Mouse (Mus musculus) ES-CJ7 (cell line): ENCODE measurements around the gene Hhatl.

ENCODE experiments used
- DNase-seq: peaks from one replicate; pipeline ENCODE4 v3.0.0; 2011; ENCODE audit warnings: low read depth, low spot score

The Hhatl gene

DNA sequence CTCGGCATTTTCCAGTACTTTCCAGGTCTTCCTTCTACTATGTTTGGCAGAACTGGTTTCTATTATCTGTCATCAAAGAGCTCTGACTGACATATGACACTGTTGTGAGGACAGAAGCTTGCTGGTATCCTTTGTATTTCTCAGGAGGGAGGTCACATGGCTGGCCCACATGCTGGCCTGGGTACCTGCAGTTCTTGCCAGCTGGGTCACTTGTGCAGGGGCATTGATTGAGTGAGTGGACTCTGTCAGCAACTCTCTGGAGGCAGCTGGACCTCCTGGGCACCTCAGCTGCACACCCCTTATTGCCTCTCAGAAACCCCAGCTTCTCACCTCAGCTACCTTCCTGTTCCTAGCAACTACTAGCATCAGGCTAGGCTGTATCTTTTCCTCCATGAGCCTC is 15.2 kb upstream of the Hhatl start:
- DNase-seq, result no peak

- no peak for DNase-seq
These were observed 10.4 kb upstream of the Hhatl start for GRCm38 (mm10) chr9:121802747-121803146.

- no peak for DNase-seq
These were observed 6.7 kb upstream of the Hhatl start for GRCm38 (mm10) chr9:121798887-121799520.

DNA sequence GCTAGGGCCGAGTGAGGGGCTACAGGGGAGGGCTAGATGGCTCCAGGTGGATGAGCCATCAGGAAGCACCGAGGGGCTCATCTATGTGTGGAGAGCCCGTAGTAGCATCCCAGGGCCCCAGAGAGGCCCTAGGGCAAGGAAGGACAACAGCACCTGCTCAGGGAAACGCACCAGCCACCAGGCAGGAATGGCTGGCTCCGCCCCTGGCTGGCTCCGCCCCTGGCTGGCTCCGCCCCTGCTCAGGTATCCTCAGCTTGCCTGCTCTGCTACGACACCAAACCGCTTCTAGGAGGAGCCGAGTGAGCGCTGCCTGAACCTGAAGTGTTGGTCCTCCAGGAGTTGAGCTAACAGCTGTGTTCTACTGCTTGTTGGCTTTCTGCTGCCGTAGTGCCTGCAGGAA is 5.4 kb upstream of the Hhatl start:
- peak; percentile 36 for DNase-seq

DNA sequence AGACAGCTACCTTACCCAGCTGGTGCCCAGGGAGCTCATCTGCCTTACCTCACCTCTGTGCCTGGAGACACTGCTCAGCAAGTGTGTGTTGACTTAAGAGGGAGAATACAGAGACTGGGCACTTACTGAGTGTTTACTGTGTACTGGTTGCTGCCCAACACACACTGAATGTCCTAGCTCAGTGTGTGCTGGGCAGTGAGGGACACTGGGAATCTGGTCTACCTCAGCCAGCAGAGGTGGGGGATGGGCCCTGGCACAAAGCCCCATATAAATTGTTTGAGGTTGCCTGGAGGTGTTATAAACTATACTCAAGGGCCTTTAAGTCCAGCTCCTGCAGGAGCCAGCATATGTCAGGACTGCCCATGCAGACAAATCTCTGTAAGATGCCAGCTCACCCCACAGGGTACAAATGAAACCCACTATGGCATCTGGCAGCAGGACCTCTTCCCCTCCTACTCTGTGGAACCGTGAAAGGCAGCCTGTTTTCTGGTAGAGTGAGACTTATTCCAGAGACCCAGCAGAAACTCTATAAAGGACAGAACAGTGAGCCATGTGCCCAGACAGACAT is 2.7 kb upstream of the Hhatl start:
- DNase-seq, result no peak

DNA sequence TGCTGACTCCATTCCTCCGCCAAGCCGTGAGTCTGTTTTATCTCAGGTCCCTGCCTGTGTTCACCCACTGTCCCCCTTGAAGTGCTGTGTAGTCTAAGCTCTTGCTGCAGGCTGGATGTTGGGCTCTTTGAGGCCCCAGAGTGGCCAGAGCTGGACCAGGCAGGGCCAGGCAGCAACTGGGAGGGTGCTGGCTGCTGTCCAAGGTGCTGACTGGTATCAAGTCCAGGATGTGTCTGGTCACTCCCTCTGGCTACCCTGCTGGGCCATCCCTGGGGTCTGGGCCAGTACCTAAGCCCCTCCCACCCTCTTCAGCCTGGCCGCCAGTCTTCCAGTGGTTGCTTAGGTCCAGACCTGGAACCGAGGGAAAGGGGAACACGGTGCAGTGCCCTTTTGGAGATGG is 1.1 kb downstream of the Hhatl start:
- DNase-seq, result no peak

DNA sequence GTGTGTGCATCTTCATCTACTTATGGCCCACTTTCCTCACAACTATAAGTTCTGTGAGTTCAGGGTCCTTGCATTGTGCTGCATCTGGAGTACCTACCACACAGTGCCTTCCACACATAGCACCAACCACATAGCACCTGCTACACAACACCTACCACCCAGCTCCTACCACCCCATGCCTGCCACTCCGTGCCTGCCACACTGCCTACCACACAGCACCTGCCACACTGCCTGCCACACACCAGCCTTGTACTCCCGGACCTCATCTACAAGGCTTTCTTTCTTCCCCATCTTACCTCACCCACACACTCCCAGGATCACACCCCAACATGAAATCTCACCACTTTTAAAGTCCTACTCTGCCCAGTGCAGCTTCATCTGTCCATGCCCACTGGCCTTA is 5.9 kb downstream of the Hhatl start:
- DNase-seq, result no peak

DNA sequence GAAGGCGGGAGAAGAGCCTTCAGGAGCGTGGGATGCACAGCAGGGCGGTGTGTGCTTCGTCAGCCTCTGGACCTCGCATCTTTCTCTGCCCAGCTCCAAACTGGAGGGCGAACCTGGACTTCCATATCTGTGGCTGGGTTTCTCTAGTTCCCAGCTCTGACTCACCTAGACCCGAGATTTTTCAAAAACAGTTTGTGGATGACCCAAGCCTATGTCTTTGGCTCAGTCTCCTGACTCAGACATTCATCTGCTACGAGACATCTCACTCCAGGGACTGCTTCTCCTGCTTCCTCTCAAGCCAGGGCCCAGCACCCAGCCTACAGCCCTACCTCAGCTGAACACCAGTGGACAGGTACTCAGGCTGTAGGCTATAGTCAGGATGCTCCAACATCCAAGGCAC is 7.0 kb downstream of the Hhatl start:
- DNase-seq, result no peak

DNA sequence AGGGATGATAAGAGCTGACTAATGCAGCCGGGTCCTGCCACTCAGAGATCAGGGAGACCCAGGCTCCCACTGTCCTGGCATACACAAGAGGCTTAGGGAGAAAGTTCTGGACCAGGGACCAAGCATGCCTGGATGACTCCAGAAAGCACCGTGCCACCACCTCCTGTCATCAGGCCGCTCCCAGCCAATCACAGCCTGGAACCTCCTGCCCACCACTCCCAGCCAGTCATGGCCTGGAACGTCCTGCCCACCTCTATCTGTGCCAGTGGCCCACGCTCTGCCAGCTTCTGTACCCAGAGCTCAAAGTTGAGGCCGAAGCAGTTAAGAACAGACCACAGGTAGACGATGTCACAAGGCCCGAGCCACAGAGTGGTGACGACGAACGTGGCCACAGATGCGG is 7.5 kb downstream of the Hhatl start:
- DNase-seq, result no peak

GRCm38 (mm10) chr9:121778066-121778624 is 14.2 kb downstream of the Hhatl start:
- DNase-seq, result peak; percentile 42

DNA sequence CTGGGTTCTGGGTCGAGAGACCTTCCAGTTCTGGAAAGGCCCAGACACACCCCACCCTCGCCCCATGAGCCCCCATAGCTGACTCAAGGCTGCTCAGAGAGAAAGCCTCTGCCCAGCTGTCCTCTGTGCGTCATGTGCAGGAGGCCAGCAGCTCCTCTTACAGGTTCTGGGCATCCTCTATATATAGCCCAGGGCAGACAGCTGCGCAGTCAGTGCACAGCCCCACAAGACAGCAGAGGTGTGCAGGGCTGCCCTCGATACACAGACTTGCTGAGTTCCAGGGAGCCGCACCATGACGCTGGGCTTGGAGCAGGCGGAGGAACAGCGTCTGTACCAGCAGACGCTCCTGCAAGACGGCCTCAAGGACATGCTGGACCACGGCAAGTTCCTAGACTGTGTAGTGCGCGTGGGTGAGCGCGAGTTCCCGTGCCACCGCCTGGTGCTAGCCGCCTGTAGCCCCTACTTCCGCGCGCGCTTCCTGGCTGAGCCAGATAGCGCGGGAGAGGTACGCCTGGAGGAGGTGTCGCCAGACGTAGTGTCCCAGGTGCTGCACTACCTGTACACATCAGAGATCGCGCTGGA is 14.7 kb downstream of the Hhatl start, which contains the start of gene Klhl40:
Gene Klhl40, plus strand, starts transcription at position 124 of the 582 bp plus-strand sequence.
- DNase-seq, result no peak

DNA sequence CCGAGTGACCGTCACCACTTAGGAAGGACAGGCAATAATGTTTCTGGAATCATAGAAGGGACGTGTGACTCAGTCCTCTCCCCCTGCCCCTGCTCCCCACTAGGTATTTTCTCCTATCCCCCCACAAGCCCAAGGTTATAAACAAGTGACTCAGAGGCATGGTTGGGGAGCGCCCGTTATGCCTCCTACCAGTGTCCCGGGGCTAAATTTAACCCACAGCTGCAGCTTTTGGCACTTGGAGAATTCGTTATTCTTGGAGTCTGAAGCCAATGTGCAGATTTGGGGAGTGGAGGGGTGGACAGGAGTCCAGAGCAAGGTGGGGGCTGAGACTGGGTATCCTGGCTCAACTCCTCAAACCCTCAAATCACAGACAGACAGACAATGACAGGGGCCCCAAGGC is 15.8 kb downstream of the Hhatl start:
- no peak for DNase-seq

DNA sequence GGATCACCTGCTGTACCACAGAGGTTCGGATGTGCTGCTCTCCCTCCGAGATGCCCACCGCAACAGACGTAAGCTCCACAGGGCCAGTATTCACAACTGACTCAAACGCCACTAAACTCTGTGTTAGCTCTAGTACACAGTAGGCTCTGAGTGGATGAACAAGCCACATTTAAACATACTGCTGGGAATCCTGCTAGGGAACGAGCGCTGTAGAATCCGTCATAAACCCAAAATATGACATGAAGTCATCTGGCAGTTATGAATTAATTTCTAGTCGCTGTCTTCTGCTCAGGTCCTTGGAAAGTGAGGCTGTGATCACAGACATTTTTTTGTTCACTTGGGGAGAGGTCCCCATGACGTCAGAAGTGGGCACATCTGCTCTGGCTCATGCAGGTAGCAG is 16.4 kb downstream of the Hhatl start:
- no peak for DNase-seq

GRCm38 (mm10) chr9:121772412-121772811 is 19.9 kb downstream of the Hhatl start:
- DNase-seq, result no peak

- DNase-seq, result no peak
These were observed 27.0 kb downstream of the Hhatl start for GRCm38 (mm10) chr9:121765166-121765855.

GRCm38 (mm10) chr9:121763716-121764115 is 28.6 kb downstream of the Hhatl start:
- DNase-seq, result no peak

DNA sequence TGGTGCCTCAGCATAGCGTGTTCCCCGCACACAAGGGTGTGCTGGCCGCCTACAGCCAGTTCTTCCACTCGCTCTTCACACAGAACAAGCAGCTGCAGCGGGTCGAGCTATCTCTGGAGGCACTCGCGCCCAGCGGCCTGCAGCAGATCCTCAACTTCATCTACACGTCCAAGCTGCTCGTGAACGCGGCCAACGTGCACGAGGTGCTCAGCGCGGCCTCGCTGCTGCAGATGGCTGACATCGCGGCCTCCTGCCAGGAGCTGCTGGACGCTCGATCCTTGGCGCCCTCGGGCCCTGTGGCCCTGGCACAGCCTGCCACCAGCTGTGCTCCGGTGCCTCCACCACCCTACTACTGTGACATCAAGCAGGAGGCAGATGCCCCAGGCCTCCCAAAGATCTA is 29.5 kb downstream of the Hhatl start:
- peak; percentile 27 for DNase-seq

DNA sequence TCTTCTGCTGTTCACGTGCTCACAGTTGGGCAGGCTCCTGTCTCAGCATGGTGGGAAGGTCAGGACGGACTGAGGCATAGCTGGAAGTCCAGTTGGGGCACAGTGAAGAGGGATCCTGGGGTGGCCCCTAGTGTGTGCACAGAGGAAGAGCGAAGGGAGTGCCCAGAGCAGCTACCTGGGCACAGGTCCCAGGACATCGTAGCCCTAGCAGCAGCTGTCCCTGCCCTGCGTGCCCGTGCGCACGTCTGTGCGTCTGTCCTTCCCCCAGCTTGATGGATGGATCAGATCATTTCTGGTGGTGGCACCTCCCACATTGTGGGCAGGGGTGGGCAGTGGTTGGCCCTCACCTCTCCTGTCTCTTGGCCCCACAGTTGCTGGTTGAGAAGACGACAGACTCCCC is 30.1 kb downstream of the Hhatl start:
- DNase-seq, result no peak

- DNase-seq, result no peak
These were observed 30.5 kb downstream of the Hhatl start for GRCm38 (mm10) chr9:121761787-121762186.

DNA sequence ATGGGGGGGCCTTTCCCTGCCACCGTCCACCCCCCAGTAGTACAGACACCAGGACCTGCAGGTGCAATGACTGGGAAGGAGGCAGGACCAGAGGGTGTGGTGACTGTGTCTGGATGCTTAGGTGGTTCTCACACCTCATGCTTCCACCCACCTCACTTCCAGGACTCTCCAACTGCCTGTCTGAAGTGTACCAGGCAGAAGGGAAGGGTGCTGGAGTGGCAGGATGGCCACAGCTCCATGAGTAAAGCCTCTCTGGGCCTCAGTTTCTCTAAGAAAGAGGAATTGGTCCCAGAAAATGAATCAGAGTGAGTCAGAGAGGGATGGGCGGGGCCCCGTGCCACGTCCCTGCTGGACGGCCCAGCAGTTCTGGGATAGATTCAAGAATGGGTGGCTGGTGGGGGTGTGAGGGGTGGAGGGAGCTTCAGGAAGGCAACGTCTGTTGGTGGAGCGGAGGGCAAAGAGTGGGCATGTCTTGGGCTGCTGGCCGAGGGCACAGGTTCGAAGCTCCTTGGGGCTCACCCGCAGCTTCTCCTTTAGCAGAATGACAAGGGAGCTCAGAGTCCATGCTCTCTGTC is 31.1 kb downstream of the Hhatl start:
- DNase-seq, result no peak

- DNase-seq, result peak; percentile 70
These were observed 31.8 kb downstream of the Hhatl start for GRCm38 (mm10) chr9:121760271-121761090.
